Mouse (Mus musculus) lung, postnatal 0 days (tissue): ENCODE measurements around the gene Gm20388.

Experiments used
- CTCF ChIP-seq: IDR thresholded peaks from 2 replicates; pipeline ENCODE4 v1.5.1; 2016; ENCODE audit warnings: antibody characterized with exemption, mild to moderate bottlenecking
- EP300 ChIP-seq: IDR thresholded peaks from 2 replicates; pipeline ENCODE4 v1.6.1; 2016; ENCODE audit warnings: antibody characterized with exemption, mild to moderate bottlenecking, control low read depth

DNA sequence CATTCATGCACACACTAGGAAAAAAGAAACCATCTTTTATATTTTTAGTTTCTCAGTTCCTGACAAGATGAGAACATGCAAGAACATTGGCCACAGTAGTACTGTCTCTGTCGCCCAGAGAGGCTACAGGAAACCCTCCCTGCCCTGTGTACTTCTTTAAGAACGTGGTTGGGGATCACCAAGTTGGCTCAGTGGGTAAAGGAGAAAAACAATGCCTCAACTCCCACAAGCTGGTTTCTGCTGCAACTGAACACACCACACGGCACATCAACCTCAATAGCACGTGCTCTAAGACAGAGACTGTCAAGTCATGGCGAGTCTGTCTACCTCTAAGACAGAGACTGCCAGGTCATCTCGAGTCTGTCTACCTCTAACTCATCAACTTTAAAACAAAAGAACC lies 3042.4 kb downstream of the Gm20388 start:
- no peak for TF ChIP-seq CTCF
- TF ChIP-seq EP300: no peak
